Mouse (Mus musculus) limb, embryonic 14.5 days (tissue): ENCODE data around the gene Dock1. TPM values are rescaled to one million over a fixed set of nuclear protein-coding genes. Genes with fewer than 3 reads are reported as not detected.

Experiments
- ATAC-seq: fragments of 200-750 bp; cut with Nextera tagmentation; 2 replicates; pipeline ENCODE4 v1.8.0; 2017; ENCODE audit warnings: low read depth, moderate number of reproducible peaks, moderate TSS enrichment; ENCODE audit not compliant: low FRiP score
- DNase-seq: peaks from one replicate; pipeline ENCODE4 v3.0.0-alpha.2; 2015; ENCODE audit warnings: low spot score
- H3K27ac ChIP-seq: fragments of 300-500 bp; sonication (generic); replicated peaks from 2 replicates; pipeline ENCODE4 v1.5.1; 2014; ENCODE audit warnings: low read depth, mild to moderate bottlenecking, low read length, moderate library complexity, mixed read lengths
- H3K27me3 ChIP-seq: fragments of 300-500 bp; sonication (generic); 2 replicates; pipeline ENCODE4 v1.6.1; 2014; ENCODE audit warnings: low read length, mixed read lengths; ENCODE audit not compliant: control insufficient read depth, insufficient read depth
- H3K36me3 ChIP-seq: fragments of 300-500 bp; sonication (generic); 2 replicates; pipeline ENCODE4 v1.6.1; 2014; ENCODE audit warnings: mild to moderate bottlenecking, low read length, moderate library complexity, mixed read lengths; ENCODE audit not compliant: control insufficient read depth, insufficient read depth
- H3K4me1 ChIP-seq: fragments of 300-500 bp; sonication (generic); 2 replicates; pipeline ENCODE4 v1.6.1; 2014; ENCODE audit warnings: antibody characterized with exemption, low read length, mixed read lengths; ENCODE audit not compliant: control insufficient read depth, insufficient read depth
- H3K4me2 ChIP-seq: fragments of 300-500 bp; sonication (generic); replicated peaks from 2 replicates; pipeline ENCODE4 v1.6.1; 2014; ENCODE audit warnings: low read depth, mild to moderate bottlenecking, low read length, moderate library complexity; ENCODE audit not compliant: severe bottlenecking
- H3K4me3 ChIP-seq: fragments of 300-500 bp; sonication (generic); replicated peaks from 2 replicates; pipeline ENCODE4 v1.5.1; 2014; ENCODE audit warnings: low read length
- H3K9ac ChIP-seq: fragments of 300-500 bp; sonication (generic); 2 replicates; pipeline ENCODE4 v1.6.1; 2014; ENCODE audit warnings: mild to moderate bottlenecking, low read depth, low read length, moderate library complexity; ENCODE audit not compliant: severe bottlenecking
- H3K9me3 ChIP-seq: fragments of 300-500 bp; sonication (generic); 2 replicates; pipeline ENCODE4 v1.6.1; 2016; ENCODE audit warnings: low read length; ENCODE audit not compliant: control insufficient read depth
- POLR2A ChIP-seq: fragments of 200-500 bp; IDR thresholded peaks from 2 replicates; pipeline ENCODE4 v1.8.0; 2012; ENCODE audit warnings: inconsistent platforms, mild to moderate bottlenecking, moderate library complexity, borderline replicate concordance; ENCODE audit not compliant: insufficient read depth, insufficient read length; ENCODE audit errors: extremely low read depth
- WGBS: fragments of 180-500 bp; shearing (Covaris S2); extraction: QIAGEN DNeasy Blood & Tissue Kit; methylation state at CpG from one replicate; pipeline ENCODE4 v1.1.7; 2014; 5-methylcytosine and 5-hydroxymethylcytosine counted together
- polyA plus RNA-seq, 2 experiments: library from polyadenylated mRNA; depleted of rRNA in 1 of 2; stranded (reverse) in 1 of 2; unstranded in 1 of 2; fragments of >200 nt; fragmentation: Nextera tagmentation in 1 of 2; extraction: Ambion mirVana in 1 of 2; gene quantifications; 2 replicates each; pipeline versions ENCODE4 v1.2.1 to v1.2.3; 2012 to 2014

The Dock1 gene
- polyA plus RNA-seq, 2 experiments, result 35.7 to 40.0 TPM

DNA sequence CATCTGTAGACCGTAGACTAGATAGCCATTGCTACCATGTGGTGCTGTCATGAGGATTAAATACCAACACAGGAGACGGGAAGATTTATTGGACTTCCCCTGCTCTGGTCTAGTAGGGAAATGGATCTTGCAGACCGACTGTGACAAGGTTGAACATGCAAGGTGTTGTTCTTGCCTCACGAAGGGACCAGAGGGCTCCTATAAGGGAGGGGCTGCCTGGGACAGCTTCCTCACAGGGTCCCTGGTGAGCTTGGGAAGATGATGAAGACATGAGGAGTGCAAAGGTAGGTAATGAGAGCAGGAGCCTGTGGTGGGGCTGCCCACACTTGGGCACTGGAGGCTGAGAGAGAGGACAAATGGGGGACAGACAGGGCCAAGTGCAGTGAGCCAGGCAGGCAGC is 25.0 kb downstream of the Dock1 start:
- no peaks in the 10 kb centered on the region for H3K27me3 ChIP-seq
- no peak overlapping the region for H3K9ac ChIP-seq
- H3K4me3 ChIP-seq, result no peak overlapping the region
- H3K4me2 ChIP-seq, result no peak overlapping the region
- no peaks in the 10 kb centered on the region for H3K9me3 ChIP-seq
- no peak for DNase-seq
- no peaks in the 10 kb centered on the region for H3K36me3 ChIP-seq
- no peak for TF ChIP-seq POLR2A
- H3K27ac ChIP-seq, result no peak overlapping the region
- peaks cover 11% of the 10 kb centered on the region for H3K4me1 ChIP-seq
- 64% methylated on average over 4 of the region's 4 CpGs for WGBS
- no peak for ATAC-seq

DNA sequence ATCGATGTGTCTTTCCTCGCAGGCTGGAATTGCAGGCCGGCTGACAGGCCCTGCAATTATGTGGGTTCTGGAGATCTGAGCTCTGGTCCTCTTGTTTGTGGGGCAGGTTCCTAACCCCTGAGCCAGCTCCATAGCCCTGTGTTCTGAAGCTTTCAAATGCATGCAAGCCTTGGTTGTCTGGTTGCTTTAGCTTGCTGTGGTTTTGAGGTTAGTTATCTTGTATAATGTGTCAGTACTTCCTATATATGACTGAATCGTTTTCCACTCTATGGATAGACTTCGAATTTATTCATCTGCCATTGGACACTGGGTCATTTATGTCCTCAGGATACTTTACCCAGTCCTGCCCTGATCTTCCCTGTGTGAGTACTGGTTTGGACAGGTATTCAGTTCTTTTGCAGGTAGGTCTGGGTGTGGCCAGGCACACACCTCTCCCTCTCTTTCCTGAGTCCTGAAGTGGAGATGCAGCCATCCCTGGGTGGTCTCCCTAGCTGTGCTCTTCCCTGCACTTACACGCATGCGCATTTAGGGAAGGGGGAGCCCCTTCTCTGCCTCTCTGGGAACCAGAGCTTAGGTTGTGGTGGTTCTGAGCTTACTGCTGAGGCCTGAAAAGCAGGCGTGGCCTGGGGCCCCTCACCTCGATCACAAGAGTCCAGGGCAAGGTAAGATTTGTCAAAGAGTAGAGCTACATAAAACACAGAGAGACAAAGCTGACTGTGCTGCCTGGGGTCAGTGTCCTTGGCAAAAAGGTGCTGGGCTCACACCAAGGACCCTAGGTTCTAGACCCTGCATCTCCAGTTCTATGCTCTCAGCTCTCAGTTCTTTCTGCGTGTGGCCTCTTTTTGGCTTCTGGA is 25.9 kb downstream of the Dock1 start:
- H3K36me3 ChIP-seq, result no peaks in the 10 kb centered on the region
- no peak overlapping the region for H3K4me3 ChIP-seq
- H3K27ac ChIP-seq, result no peak overlapping the region
- H3K27me3 ChIP-seq, result no peaks in the 10 kb centered on the region
- WGBS, result 75% methylated on average over 10 of the region's 10 CpGs
- H3K9me3 ChIP-seq, result no peaks in the 10 kb centered on the region
- no peak for TF ChIP-seq POLR2A
- no peak for DNase-seq
- peaks cover 11% of the 10 kb centered on the region for H3K4me1 ChIP-seq
- ATAC-seq, result no peak
- H3K4me2 ChIP-seq, result no peak overlapping the region
- H3K9ac ChIP-seq, result no peak overlapping the region

DNA sequence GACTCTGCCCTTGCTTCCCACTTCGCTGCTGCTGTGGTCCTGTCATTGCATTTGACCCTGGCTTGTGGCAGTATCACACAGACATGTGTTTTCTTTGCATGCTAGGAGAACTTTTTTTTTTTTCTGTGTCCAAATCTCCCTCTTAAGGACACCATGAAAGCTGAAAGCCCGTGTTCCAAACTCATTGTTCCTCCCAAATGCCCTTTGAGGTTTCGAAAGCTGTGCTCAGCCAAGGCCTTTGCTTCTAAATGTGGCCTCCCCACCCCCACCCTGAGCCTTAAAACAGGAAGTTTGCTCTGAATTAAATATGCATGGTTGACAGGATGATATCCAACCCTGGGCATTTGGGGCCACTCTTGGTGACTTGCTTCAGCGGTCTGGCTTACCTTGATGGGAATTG is 27.0 kb downstream of the Dock1 start:
- no peak for DNase-seq
- TF ChIP-seq POLR2A, result no peak

DNA sequence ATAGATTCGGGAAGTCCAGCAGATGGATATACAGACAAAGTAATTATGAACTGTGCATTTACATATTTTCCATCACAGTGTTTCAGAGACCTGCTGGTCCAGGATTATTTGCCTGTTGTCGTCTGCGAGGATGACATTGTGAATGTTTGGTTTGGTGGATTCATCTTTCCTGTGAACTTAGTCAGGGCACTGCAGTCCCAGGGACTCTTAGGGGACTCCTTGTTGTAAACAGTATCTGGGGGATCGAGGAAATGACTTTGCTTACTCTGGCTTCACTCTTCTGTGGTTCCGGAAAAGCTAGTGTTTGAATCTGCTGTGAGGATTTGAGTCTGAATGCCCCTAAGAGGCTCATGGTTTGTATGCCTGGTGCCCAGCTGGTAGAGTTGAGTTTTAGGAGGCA is 27.8 kb downstream of the Dock1 start:
- DNase-seq (no peak), ATAC-seq (no peak)
- 76% methylated on average over 5 of the region's 5 CpGs for WGBS
- H3K27me3 ChIP-seq, result no peaks in the 10 kb centered on the region
- no peak for TF ChIP-seq POLR2A
- H3K4me1 ChIP-seq, result peaks cover 11% of the 10 kb centered on the region
- H3K4me2 ChIP-seq, result no peak overlapping the region
- no peaks in the 10 kb centered on the region for H3K36me3 ChIP-seq
- H3K27ac ChIP-seq, result no peak overlapping the region
- no peak overlapping the region for H3K4me3 ChIP-seq
- H3K9ac ChIP-seq, result no peak overlapping the region
- no peaks in the 10 kb centered on the region for H3K9me3 ChIP-seq

More for the DNA sequence above, 27.0 kb downstream of the Dock1 start:
- H3K9me3 ChIP-seq, result no peaks in the 10 kb centered on the region
- H3K27ac ChIP-seq, result no peak overlapping the region
- whole genome bisulfite sequencing, result 74% methylated on average over 4 of the region's 4 CpGs
- H3K27me3 ChIP-seq, result no peaks in the 10 kb centered on the region
- no peak overlapping the region for H3K4me3 ChIP-seq
- no peak overlapping the region for H3K9ac ChIP-seq
- H3K4me1 ChIP-seq, result peaks cover 11% of the 10 kb centered on the region
- ATAC-seq, result no peak
- H3K4me2 ChIP-seq, result no peak overlapping the region
- no peaks in the 10 kb centered on the region for H3K36me3 ChIP-seq

DNA sequence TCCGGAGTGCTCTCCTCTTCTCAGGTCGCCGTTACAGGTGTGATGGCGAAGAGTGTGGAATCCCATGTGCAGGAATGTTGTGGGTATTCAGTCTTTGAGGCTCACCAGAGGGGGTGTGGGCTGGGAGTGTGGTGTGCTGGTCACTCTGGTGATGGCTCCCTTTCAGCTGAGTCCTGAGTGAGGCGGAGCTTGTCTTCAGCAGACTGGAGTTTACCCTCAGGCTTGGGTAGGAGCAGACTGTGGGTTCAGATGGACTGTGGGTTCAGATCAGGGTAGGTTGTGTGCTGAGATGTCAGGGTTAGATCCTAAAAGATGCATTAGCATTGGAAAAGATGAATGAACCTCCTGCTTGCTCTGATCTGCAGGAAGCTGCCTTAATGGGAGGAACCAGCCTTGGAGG is 29.5 kb downstream of the Dock1 start:
- DNase-seq (no peak), ATAC-seq (no peak)
- Histone ChIP-seq H3K4me3 (no peak overlapping the region), H3K27me3 (no peaks in the 10 kb centered on the region), H3K9ac (no peak overlapping the region), H3K27ac (no peak overlapping the region), H3K36me3 (no peaks in the 10 kb centered on the region), H3K9me3 (no peaks in the 10 kb centered on the region), H3K4me2 (no peak overlapping the region), H3K4me1 (peaks cover 17% of the 10 kb centered on the region)
- TF ChIP-seq POLR2A, result no peak
- WGBS, result 76% methylated on average over 5 of the region's 5 CpGs
